Mouse (Mus musculus) lung, adult 2 months (tissue): ENCODE measurements around the gene Dpp9.

Source experiments
- CTCF ChIP-seq: fragments of 200-500 bp; IDR thresholded peaks from 2 replicates; pipeline ENCODE4 v1.5.1; 2011; ENCODE audit warnings: mild to moderate bottlenecking, low read length, control low read depth; ENCODE audit not compliant: insufficient read depth
- POLR2A ChIP-seq: fragments of 200-500 bp; IDR thresholded peaks from 2 replicates; pipeline ENCODE4 v1.6.1; 2011; ENCODE audit warnings: low read depth, mild to moderate bottlenecking, control low read depth, low read length, borderline replicate concordance; ENCODE audit errors: extremely low read depth

- TF ChIP-seq CTCF: no peak
- no peak for TF ChIP-seq POLR2A
These were observed 65.1 kb downstream of the Dpp9 start for GRCm38 (mm10) chr17:56153643-56154042.
